Mouse (Mus musculus) kidney, adult 10 weeks (tissue): ENCODE measurements around the gene Gm3435. TPM values are rescaled to one million over a fixed set of nuclear protein-coding genes. Genes with fewer than 3 reads are reported as not detected.

Source experiments
- polyA plus RNA-seq: library from polyadenylated mRNA; stranded (reverse); fragments of 350-450 nt; fragmentation: Illumina TruSeq; extraction: RNeasy Lipid Tissue Mini Kit (QIAGEN cat#74804); gene quantifications from one replicate; pipeline ENCODE4 v1.2.3, GENCODE M21; 2014; ENCODE audit warnings: low read depth, low replicate concordance

Gm3435 gene
- polyA plus RNA-seq = 7.9 TPM

DNA sequence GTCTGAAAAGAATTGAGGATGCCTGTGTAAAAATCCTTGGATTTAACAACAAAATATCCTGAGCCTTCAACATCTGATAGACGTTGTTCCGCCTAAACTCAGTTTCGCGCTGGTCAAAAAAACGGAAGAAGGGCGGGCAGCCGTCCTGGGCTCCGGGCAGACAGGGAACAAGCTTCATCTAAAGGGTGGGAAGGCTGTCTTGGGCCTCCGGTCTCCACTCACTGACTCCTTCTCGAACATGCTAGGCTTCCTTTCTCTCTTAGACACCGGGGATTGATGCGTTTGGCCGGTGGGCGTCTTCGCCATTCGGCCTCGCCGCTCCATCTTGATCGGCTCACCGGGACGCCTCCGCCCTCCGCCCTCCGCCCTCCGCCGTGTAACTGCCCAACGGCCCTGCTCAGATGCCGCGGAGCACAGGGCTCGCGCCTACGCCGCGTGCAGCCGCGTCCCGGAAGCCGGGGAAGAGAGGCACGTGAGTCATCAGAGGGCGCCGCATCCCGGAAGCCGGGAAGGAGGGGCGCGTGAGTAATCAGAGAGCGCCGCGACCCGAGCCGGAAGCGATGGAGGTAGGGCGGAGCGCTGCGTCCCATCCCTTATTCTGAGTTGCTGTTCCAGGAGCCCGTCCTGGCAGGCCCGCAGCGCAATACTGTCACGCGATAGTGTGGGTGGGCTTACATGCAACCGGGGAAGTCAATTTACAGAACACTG, at the start of gene Gm3435:
Gm3435 (plus strand) TSS at position 471 of the 708 bp plus-strand sequence.

GRCm38 (mm10) chr17:14960951-14961556, 48.9 kb upstream of the Gm3435 start, which contains the start of gene Phf10:
Gene Phf10 (minus strand): TSS chr17:14961273.

DNA sequence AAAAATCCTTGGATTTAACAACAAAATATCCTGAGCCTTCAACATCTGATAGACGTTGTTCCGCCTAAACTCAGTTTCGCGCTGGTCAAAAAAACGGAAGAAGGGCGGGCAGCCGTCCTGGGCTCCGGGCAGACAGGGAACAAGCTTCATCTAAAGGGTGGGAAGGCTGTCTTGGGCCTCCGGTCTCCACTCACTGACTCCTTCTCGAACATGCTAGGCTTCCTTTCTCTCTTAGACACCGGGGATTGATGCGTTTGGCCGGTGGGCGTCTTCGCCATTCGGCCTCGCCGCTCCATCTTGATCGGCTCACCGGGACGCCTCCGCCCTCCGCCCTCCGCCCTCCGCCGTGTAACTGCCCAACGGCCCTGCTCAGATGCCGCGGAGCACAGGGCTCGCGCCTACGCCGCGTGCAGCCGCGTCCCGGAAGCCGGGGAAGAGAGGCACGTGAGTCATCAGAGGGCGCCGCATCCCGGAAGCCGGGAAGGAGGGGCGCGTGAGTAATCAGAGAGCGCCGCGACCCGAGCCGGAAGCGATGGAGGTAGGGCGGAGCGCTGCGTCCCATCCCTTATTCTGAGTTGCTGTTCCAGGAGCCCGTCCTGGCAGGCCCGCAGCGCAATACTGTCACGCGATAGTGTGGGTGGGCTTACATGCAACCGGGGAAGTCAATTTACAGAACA, 31.5 kb upstream of the Gm3435 start, which contains the start of the genes 9030025P20Rik and Gm3417:
9030025P20Rik (plus strand) TSS at position 107 of the 677 bp plus-strand sequence.
Gm3417 (minus strand) TSS at position 429 of the 677 bp plus-strand sequence.

DNA sequence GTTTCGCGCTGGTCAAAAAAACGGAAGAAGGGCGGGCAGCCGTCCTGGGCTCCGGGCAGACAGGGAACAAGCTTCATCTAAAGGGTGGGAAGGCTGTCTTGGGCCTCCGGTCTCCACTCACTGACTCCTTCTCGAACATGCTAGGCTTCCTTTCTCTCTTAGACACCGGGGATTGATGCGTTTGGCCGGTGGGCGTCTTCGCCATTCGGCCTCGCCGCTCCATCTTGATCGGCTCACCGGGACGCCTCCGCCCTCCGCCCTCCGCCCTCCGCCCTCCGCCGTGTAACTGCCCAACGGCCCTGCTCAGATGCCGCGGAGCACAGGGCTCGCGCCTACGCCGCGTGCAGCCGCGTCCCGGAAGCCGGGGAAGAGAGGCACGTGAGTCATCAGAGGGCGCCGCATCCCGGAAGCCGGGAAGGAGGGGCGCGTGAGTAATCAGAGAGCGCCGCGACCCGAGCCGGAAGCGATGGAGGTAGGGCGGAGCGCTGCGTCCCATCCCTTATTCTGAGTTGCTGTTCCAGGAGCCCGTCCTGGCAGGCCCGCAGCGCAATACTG, 31.3 kb downstream of the Gm3435 start, which contains the start of the genes Ermard, Tcte3 and Gm3448:
Ermard (plus strand) TSS at position 34 of the 555 bp plus-strand sequence.
Tcte3 (minus strand) TSS at position 314 of the 555 bp plus-strand sequence.
Gm3448 (minus strand) TSS at position 363 of the 555 bp plus-strand sequence.

Other genes with a start within 250 kb of the Gm3435 start
- 2.1 TPM for gene Wdr27, start 67.0 kb upstream of the Gm3435 start, polyA plus RNA-seq
- 80.4 TPM for gene 1600012H06Rik, start 67.0 kb upstream of the Gm3435 start, polyA plus RNA-seq
- gene Phf10, start 48.9 kb upstream of the Gm3435 start, polyA plus RNA-seq = 91.2 TPM
- 7.0 TPM for gene 9030025P20Rik, start 31.7 kb upstream of the Gm3435 start, polyA plus RNA-seq
- not detected for gene Gm3417, start 31.4 kb upstream of the Gm3435 start, polyA plus RNA-seq
- gene Ermard, start 31.0 kb downstream of the Gm3435 start, polyA plus RNA-seq = 31.0 TPM
- 6.3 TPM for gene Tcte3, start 31.3 kb downstream of the Gm3435 start, polyA plus RNA-seq
- gene Gm3448, start 31.4 kb downstream of the Gm3435 start, polyA plus RNA-seq = 2.4 TPM